Mouse (Mus musculus) cerebellum, adult 2 months (tissue): ENCODE measurements around the gene Tbc1d8b.

Source experiments
- CTCF ChIP-seq: fragments of 200-500 bp; IDR thresholded peaks from 2 replicates; pipeline ENCODE4 v1.5.1; 2011; ENCODE audit warnings: low read depth, mild to moderate bottlenecking, control low read depth, low read length, moderate library complexity, borderline replicate concordance; ENCODE audit not compliant: insufficient read depth
- POLR2A ChIP-seq: fragments of 200-500 bp; IDR thresholded peaks from 2 replicates; pipeline ENCODE4 v1.6.1; 2011; ENCODE audit warnings: low read length, control low read depth, borderline replicate concordance; ENCODE audit not compliant: insufficient read depth

GRCm38 (mm10) chrX:139794072-139794845 is 109.5 kb downstream of the Tbc1d8b start:
- TF ChIP-seq CTCF (no peak), POLR2A (no peak)
